Mouse (Mus musculus) embryonic facial prominence, embryonic 10.5 days (tissue): ENCODE results near the gene Fam193b. TPM values are rescaled to one million over a fixed set of nuclear protein-coding genes. Genes with fewer than 3 reads are reported as not detected.

Experiments used
- DNase-seq: peaks from one replicate; pipeline ENCODE4 v3.0.0-alpha.2; 2017; ENCODE audit warnings: low spot score
- H3K27ac ChIP-seq: fragments of 300-500 bp; sonication (generic); replicated peaks from 2 replicates; pipeline ENCODE4 v1.5.1; 2016; ENCODE audit warnings: mild to moderate bottlenecking
- H3K27me3 ChIP-seq: fragments of 300-500 bp; sonication (generic); replicated peaks from 2 replicates; pipeline ENCODE4 v1.6.1; 2016; ENCODE audit warnings: low read depth, mild to moderate bottlenecking; ENCODE audit not compliant: poor library complexity, severe bottlenecking
- H3K36me3 ChIP-seq: fragments of 300-500 bp; sonication (generic); replicated peaks from 2 replicates; pipeline ENCODE4 v1.6.1; 2016; ENCODE audit warnings: mild to moderate bottlenecking, moderate library complexity
- H3K4me1 ChIP-seq: fragments of 300-500 bp; sonication (generic); 2 replicates; pipeline ENCODE4 v1.6.1; 2016
- H3K4me3 ChIP-seq: fragments of 300-500 bp; sonication (generic); 2 replicates; pipeline ENCODE4 v1.5.1; 2016; ENCODE audit warnings: mild to moderate bottlenecking, moderate library complexity
- H3K9me3 ChIP-seq: fragments of 300-500 bp; sonication (generic); 2 replicates; pipeline ENCODE4 v1.6.1; 2016; ENCODE audit warnings: mild to moderate bottlenecking
- WGBS: fragments of 180-500 bp; shearing (Covaris S2); methylation state at CpG from one replicate; pipeline ENCODE4 v1.1.7; 2016; 5-methylcytosine and 5-hydroxymethylcytosine counted together
- polyA plus RNA-seq: library from polyadenylated mRNA; unstranded; fragments of >200 nt; fragmentation: Nextera tagmentation; extraction: Ambion mirVana; gene quantifications from 2 replicates; pipeline ENCODE4 v1.2.1, GENCODE M21; 2016

Gene Fam193b
- polyA plus RNA-seq, 1 experiment from 2014 or later, result 62.7 TPM

DNA sequence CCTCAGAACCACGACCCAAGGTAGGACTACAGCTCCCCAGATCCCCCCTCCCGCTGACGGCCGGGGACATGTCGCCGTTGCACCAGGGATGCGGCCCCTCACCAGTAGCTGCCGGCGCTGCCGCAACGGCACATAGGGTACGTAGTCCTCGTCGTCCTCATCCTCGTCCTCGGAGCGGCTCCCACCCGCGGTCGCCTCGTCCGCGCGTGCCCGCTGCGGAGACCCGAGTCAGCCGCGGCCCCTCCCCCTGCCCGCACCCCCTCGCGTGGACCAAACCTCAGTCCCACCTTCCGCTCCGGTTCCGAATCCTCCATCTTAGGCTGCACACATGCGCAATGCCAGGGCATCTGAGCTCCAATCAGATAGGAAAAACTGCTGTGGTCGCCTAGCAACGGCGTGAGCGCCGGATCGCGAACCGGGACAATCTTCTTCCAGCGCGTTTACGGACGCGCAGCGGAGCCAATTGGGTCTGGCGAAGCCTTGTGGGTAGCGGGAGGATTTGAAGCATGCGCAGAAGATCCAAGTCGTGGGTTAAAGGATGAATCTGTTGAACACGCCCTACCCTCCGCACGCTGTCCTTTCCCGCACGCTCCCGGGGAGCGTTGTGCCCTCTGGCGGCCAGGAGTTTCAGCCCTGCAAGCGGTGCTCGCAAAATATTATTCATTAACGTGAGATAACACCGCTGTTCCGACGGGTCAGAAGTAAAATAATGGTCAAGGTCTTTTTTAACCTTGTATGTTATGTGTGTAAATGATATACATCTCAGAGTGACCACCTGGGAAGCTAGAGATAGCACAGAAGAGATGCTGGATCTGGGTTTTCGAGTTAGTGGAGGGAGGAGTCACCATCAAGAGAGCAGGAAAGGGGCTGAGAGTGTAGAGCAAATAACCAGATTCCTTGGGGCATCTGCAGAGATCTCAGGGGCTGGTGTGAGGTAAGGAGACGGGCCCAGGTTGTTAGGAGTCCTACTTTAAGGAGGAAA, 34.4 kb downstream of the Fam193b start, which contains the start of gene Ddx41:
Ddx41 (minus strand) TSS at position 465 of the 982 bp plus-strand sequence.
- H3K36me3 ChIP-seq, result peaks cover 83% of the 10 kb centered on the region
- WGBS, result under 1% methylated on average over 70 of the region's 70 CpGs
- H3K27ac ChIP-seq, result peak within 1 kb of the TSS; percentile 83
- H3K9me3 ChIP-seq, result no peaks in the 10 kb centered on the region
- peak within 1 kb of the TSS; percentile 92 for H3K4me3 ChIP-seq
- H3K27me3 ChIP-seq, result no peaks in the 10 kb centered on the region
- peaks cover 17% of the 10 kb centered on the region for H3K4me1 ChIP-seq
- peak; percentile 98 for DNase-seq

GRCm38 (mm10) chr13:55535796-55536193, 35.1 kb downstream of the Fam193b start:
- Histone ChIP-seq H3K4me1 (peaks cover 17% of the 10 kb centered on the region), H3K27me3 (no peaks in the 10 kb centered on the region), H3K27ac (peak overlapping the region; percentile 83), H3K4me3 (peak overlapping the region; percentile 92), H3K36me3 (peaks cover 83% of the 10 kb centered on the region), H3K9me3 (no peaks in the 10 kb centered on the region)
- WGBS, result 19% methylated on average over 17 of the region's 17 CpGs
- no peak for DNase-seq

- H3K4me1 ChIP-seq, result peaks cover 17% of the 10 kb centered on the region
- DNase-seq, result no peak
- H3K27me3 ChIP-seq, result no peaks in the 10 kb centered on the region
- H3K9me3 ChIP-seq, result no peaks in the 10 kb centered on the region
- peak overlapping the region; percentile 92 for H3K4me3 ChIP-seq
- H3K27ac ChIP-seq, result no peak overlapping the region
- peaks cover 83% of the 10 kb centered on the region for H3K36me3 ChIP-seq
- 93% methylated on average over 15 of the region's 15 CpGs for WGBS
Measured at GRCm38 (mm10) chr13:55535191-55535590, 35.7 kb downstream of the Fam193b start.

- Histone ChIP-seq H3K36me3 (peaks cover 62% of the 10 kb centered on the region), H3K9me3 (no peaks in the 10 kb centered on the region), H3K27ac (no peak within 1 kb of the TSS), H3K4me3 (0 out of 2 replicates have a peak within 1 kb of the TSS, but pooled peaks have one; percentile 5), H3K27me3 (no peaks in the 10 kb centered on the region), H3K4me1 (no peaks in the 10 kb centered on the region)
- no peak for DNase-seq
- 83% methylated on average over 8 of the region's 8 CpGs for WGBS
Measured at GRCm38 (mm10) chr13:55529198-55529915, 41.6 kb downstream of the Fam193b start, which contains the start of gene Dok3. Dok3 (minus strand) TSS chr13:55529296.

GRCm38 (mm10) chr13:55527834-55528772, 42.8 kb downstream of the Fam193b start:
- H3K27ac ChIP-seq, result no peak overlapping the region
- peaks cover 58% of the 10 kb centered on the region for H3K36me3 ChIP-seq
- no peak for DNase-seq
- H3K4me3 ChIP-seq, result no peak overlapping the region
- H3K27me3 ChIP-seq, result no peaks in the 10 kb centered on the region
- 83% methylated on average over 18 of the region's 18 CpGs for WGBS
- H3K4me1 ChIP-seq, result peaks cover 12% of the 10 kb centered on the region
- no peaks in the 10 kb centered on the region for H3K9me3 ChIP-seq

DNA sequence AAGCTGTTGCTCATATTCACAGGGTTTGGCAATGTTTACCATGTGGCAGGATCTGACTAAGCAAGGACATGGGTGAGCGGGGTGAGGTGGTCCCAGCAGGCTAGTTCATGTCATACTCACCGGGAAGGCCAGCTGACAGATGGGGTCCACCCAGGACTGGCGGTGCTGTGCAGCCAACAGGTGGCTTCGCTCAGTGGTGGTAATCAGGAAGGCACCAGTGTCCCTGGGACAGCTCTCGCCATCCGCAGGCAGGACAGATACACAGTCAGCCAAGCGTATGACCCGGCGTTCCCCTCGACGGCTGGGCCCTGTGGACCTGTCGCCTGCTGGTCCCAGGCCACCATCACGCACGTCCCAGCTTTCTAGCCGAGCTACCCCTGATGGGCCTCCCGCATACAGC, 43.7 kb downstream of the Fam193b start:
- DNase-seq, result no peak
- Histone ChIP-seq H3K4me1 (peaks cover 19% of the 10 kb centered on the region), H3K27ac (no peak overlapping the region), H3K9me3 (no peaks in the 10 kb centered on the region), H3K4me3 (no peak overlapping the region), H3K36me3 (peaks cover 55% of the 10 kb centered on the region), H3K27me3 (no peaks in the 10 kb centered on the region)
- 92% methylated on average over 16 of the region's 16 CpGs for WGBS

DNA sequence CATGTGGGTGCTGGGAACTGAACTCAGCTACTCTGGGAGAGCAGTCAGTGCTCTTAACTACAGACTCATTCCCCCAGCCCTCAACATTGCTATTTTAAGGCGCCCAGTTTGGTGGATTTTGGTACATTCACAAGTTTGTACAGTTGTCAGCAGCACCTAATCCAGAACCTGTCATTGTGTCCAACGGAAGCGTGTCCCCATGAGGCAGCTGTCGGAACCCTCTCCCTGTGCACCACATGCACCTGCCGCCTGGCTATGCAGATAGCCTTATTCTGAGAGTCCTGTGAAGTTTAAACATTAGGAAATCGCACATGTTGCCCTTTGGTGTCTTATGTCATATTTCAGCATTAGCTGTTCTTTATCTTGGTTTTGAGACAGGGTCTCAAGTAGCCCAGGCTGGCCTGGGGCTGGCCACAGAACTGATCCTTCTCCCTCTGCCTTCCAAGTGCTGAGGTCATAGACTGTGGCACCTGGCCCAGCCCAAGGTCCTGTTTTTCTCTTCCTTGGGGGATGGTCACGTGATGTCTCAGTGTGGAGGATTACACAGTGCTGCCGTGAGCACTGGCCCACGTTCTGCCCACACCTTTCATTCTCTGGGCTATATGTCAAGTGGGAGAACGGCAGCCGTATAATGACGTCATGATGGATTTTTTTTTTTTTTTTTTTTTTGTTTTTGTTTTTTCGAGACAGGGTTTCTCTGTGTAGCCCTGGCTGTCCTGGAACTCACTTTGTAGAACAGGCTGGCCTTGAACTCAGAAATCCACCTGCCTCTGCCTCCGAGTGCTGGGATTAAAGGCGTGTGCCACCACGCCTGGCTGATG, 45.0 kb downstream of the Fam193b start:
- WGBS, result 83% methylated on average over 16 of the region's 16 CpGs
- Histone ChIP-seq H3K27ac (no peak overlapping the region), H3K36me3 (peaks cover 42% of the 10 kb centered on the region), H3K4me3 (no peak overlapping the region), H3K9me3 (no peaks in the 10 kb centered on the region), H3K4me1 (peaks cover 19% of the 10 kb centered on the region), H3K27me3 (no peaks in the 10 kb centered on the region)
- DNase-seq, result no peak

- H3K36me3 ChIP-seq, result peaks cover 24% of the 10 kb centered on the region
- H3K4me3 ChIP-seq, result 0 out of 2 replicates have a peak overlapping the region, but pooled peaks have one; percentile 27
- DNase-seq, result no peak
- H3K9me3 ChIP-seq, result no peaks in the 10 kb centered on the region
- 85% methylated on average over 23 of the region's 23 CpGs for WGBS
- peak overlapping the region; percentile 81 for H3K27ac ChIP-seq
- no peaks in the 10 kb centered on the region for H3K27me3 ChIP-seq
- peaks cover 19% of the 10 kb centered on the region for H3K4me1 ChIP-seq
Measured at GRCm38 (mm10) chr13:55523951-55524600, 46.8 kb downstream of the Fam193b start.

DNA sequence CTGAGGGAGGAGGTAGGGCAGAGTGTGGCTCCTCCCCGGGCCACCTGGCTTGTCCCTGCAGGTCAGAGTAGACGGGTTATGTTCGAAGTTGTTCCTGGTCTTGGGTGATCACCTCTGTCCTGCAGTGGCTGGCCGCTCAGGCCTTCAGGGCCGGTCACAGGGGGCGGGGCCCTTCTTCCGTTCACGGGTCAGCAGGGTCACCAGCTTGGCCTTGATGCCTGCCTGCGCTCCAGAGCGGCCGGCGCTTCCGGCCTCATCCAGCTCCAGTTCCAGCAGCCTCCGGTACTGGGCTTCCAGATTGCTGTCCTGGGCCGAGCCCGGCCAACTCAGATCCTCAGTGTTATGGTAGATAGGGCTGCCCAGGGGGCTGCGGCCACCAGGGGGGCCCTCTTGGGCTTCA, 47.6 kb downstream of the Fam193b start:
- Histone ChIP-seq H3K27me3 (no peaks in the 10 kb centered on the region), H3K9me3 (no peaks in the 10 kb centered on the region), H3K36me3 (peaks cover 21% of the 10 kb centered on the region), H3K27ac (peak overlapping the region; percentile 81), H3K4me3 (peak overlapping the region; percentile 27; the same call in 1 of the 2 replicates), H3K4me1 (peaks cover 19% of the 10 kb centered on the region)
- DNase-seq, result peak; percentile 60
- 33% methylated on average over 17 of the region's 17 CpGs for WGBS

DNA sequence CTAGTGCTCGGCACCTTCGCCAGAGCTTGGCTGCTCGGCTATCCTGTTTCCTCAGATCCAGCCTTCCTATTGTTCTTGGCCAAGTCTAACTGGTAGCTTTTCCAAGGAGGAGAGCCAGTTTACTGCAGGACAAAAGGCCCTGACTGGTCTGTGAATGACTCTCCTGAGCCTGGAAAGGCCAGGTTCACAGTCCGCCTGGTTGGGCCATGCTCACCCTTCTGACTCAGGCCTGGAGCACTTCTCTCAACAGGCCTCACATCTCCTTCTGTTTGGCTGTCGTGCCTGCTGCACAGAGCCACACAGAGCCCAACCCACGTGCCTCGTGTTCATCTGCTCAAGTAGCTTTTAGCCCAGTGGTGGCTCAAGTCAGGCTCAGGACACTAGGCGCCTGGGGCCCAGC, 48.2 kb downstream of the Fam193b start:
- Histone ChIP-seq H3K27me3 (no peaks in the 10 kb centered on the region), H3K4me3 (no peak overlapping the region), H3K27ac (peak overlapping the region; percentile 81), H3K9me3 (no peaks in the 10 kb centered on the region), H3K4me1 (peaks cover 19% of the 10 kb centered on the region), H3K36me3 (peaks cover 21% of the 10 kb centered on the region)
- WGBS, result 66% methylated on average over 8 of the region's 8 CpGs
- DNase-seq, result peak; percentile 27

GRCm38 (mm10) chr13:55519606-55520005, 51.3 kb downstream of the Fam193b start:
- no peak for DNase-seq
- Histone ChIP-seq H3K27ac (no peak overlapping the region), H3K4me3 (no peak overlapping the region), H3K27me3 (peaks cover 10% of the 10 kb centered on the region; the same call in 1 of the 2 replicates), H3K9me3 (no peaks in the 10 kb centered on the region), H3K4me1 (peaks cover 21% of the 10 kb centered on the region), H3K36me3 (peaks cover 15% of the 10 kb centered on the region)
- 77% methylated on average over 4 of the region's 4 CpGs for WGBS
